Mouse (Mus musculus): ENCODE measurements around the gene Isl1.

- no peak for TF ChIP-seq CTCF (IDR thresholded peaks at IDR 0.05; ENCODE audit: extremely low read depth, insufficient read length, insufficient replicate concordance, low read depth, low read length)
- no peak for TF ChIP-seq POLR2A (IDR thresholded peaks at IDR 0.05; ENCODE audit: low read depth, low read length)
Observed at GRCm38 (mm10) chr13:116295401-116295800, 14.1 kb downstream of the Isl1 start.
